9 mouse cellular contexts compared by ENCODE assay signal in the genomic region with DNA sequence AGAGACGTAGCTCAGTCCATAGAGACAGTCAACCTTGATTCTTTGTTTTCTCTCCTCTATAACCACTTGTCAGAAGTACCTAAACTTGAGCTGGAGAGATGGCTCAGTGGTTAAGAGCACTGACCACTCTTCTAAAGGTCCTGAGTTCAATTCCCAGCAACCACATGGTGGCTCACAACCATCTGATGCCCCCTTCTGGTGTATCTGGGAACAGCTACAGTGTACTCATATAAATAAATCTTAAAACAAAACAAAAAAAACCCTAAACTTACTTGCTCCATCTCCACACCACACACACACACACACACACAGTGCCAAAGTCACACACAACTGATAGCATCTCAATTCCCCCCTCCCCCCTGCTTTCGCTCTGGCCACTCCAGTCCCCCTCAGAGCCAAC. TPM values are rescaled to one million over a fixed set of nuclear protein-coding genes. Genes with fewer than 3 reads are reported as not detected.
DNase-seq lines count a peak whose midpoint lies in the region; ATAC-seq and TF ChIP-seq lines count a peak whose summit lies in the region.
"Had no signal": no experiment of that assay in that cellular context is flagged by ENCODE, and none has a peak within 500 bp of the region (broad histone marks: within the 10 kb centered on the region; RNA-seq: fewer than 3 reads in every experiment).

No protein-coding gene starts in this region.

- no peak overlapping the region for H3K27ac ChIP-seq in kidney, postnatal 0 days
- no peak overlapping the region for H3K27ac ChIP-seq in kidney, adult 2 months (ENCODE audit: insufficient read depth, low read depth, low read length)
- no peak overlapping the region for H3K27ac ChIP-seq in hindbrain, embryonic 12.5 days
- no peak overlapping the region for H3K27ac ChIP-seq in midbrain, embryonic 15.5 days

- H3K4me2 ChIP-seq in kidney, postnatal 0 days (ENCODE audit: low read length): peak overlapping the region; percentile 97
- H3K4me2 ChIP-seq in hindbrain, embryonic 12.5 days (replicated peaks): peak overlapping the region; percentile 89
- H3K4me2 ChIP-seq in midbrain, embryonic 15.5 days: peak overlapping the region; percentile 92; the same call in 1 of the 2 replicates

- TF ChIP-seq POLR2A in kidney, adult 2 months (IDR thresholded peaks at IDR 0.05; ENCODE audit: low read depth, low read length): no peak

- 78% methylated on average over 2 of the region's 2 CpGs for WGBS in kidney, postnatal 0 days
- 87% methylated on average over 2 of the region's 2 CpGs for WGBS in kidney, adult 2 months
- 86% methylated on average over 2 of the region's 2 CpGs for WGBS in hindbrain, embryonic 12.5 days
- WGBS in midbrain, embryonic 15.5 days: 82% methylated on average over 2 of the region's 2 CpGs

- no peaks in the 10 kb centered on the region for H3K36me3 ChIP-seq in kidney, postnatal 0 days (ENCODE audit: insufficient read depth, low read length)
- H3K36me3 ChIP-seq in kidney, adult 2 months (ENCODE audit: control insufficient read depth, insufficient read depth, low read length): no peaks in the 10 kb centered on the region
- H3K36me3 ChIP-seq in hindbrain, embryonic 12.5 days: peaks cover 7% of the 10 kb centered on the region; the same call in 1 of the 2 replicates
- H3K36me3 ChIP-seq in midbrain, embryonic 15.5 days (replicated peaks): 0 out of 2 replicates have a peak, but pooled peaks cover 5% of the 10 kb centered on the region

- no peak for DNase-seq in kidney, postnatal 0 days (ENCODE audit: low spot score)
- DNase-seq in kidney, adult 2 months: no peak
- DNase-seq in R1 (ENCODE audit: low read depth, low spot score): peak; percentile 32
- no peak for DNase-seq in left cerebral cortex, adult 18-20 months (ENCODE audit: low spot score in 2 of 2)
- no peak for DNase-seq in urinary bladder, postnatal 25 days (ENCODE audit: low spot score)
- DNase-seq in Muller cell, postnatal 12 days (ENCODE audit: inconsistent ontology term): no peak
- DNase-seq: lung, adult 2 months had no signal

- H3K4me3 ChIP-seq in kidney, postnatal 0 days (replicated peaks; ENCODE audit: low read depth, low read length): peak overlapping the region; percentile 73; the same call in 1 of the 2 replicates
- no peak overlapping the region for H3K4me3 ChIP-seq in kidney, adult 2 months (ENCODE audit: insufficient read depth, low read depth, low read length)
- H3K4me3 ChIP-seq in hindbrain, embryonic 12.5 days: peak overlapping the region; percentile 66
- no peak overlapping the region for H3K4me3 ChIP-seq in midbrain, embryonic 15.5 days

- no peak overlapping the region for H3K9ac ChIP-seq in kidney, postnatal 0 days (ENCODE audit: low read depth, low read length)
- peak overlapping the region; percentile 57; the same call in 1 of the 2 replicates for H3K9ac ChIP-seq in hindbrain, embryonic 12.5 days
- H3K9ac ChIP-seq in midbrain, embryonic 15.5 days: no peak overlapping the region

- TF ChIP-seq CTCF in kidney, postnatal 0 days (IDR thresholded peaks at IDR 0.05; ENCODE audit: low read depth): peak; percentile 34; the same call in 1 of the 2 replicates
- TF ChIP-seq CTCF in kidney, adult 2 months (conservative IDR thresholded peaks at IDR 0.05; ENCODE audit: insufficient read depth, insufficient read length, low read depth, low read length): no peak

- H3K27me3 ChIP-seq in kidney, postnatal 0 days (ENCODE audit: insufficient read depth, low read length): no peaks in the 10 kb centered on the region
- H3K27me3 ChIP-seq in kidney, adult 2 months (replicated peaks; ENCODE audit: control insufficient read depth, insufficient read depth, low read length): no peaks in the 10 kb centered on the region
- no peaks in the 10 kb centered on the region for H3K27me3 ChIP-seq in hindbrain, embryonic 12.5 days
- H3K27me3 ChIP-seq in midbrain, embryonic 15.5 days (replicated peaks): no peaks in the 10 kb centered on the region

- no peaks in the 10 kb centered on the region for H3K9me3 ChIP-seq in kidney, postnatal 0 days (replicated peaks; ENCODE audit: low read length)
- H3K9me3 ChIP-seq in hindbrain, embryonic 12.5 days (replicated peaks): no peaks in the 10 kb centered on the region
- H3K9me3 ChIP-seq in midbrain, embryonic 15.5 days: no peaks in the 10 kb centered on the region

- ATAC-seq in kidney, postnatal 0 days (replicated peaks; ENCODE audit: low FRiP score, low read depth): no peak
- no peak for ATAC-seq in hindbrain, embryonic 12.5 days (ENCODE audit: low FRiP score)
- no peak for ATAC-seq in midbrain, embryonic 15.5 days (replicated peaks)

- H3K4me1 ChIP-seq in kidney, postnatal 0 days (replicated peaks; ENCODE audit: insufficient read depth, low read length): peaks cover 6% of the 10 kb centered on the region; the same call in 1 of the 2 replicates
- H3K4me1 ChIP-seq in kidney, adult 2 months (ENCODE audit: control insufficient read depth, insufficient read depth, low read length): peaks cover 6% of the 10 kb centered on the region; the same call in 1 of the 2 replicates
- H3K4me1 ChIP-seq in hindbrain, embryonic 12.5 days: peaks cover 23% of the 10 kb centered on the region
- H3K4me1 ChIP-seq in midbrain, embryonic 15.5 days: peaks cover 22% of the 10 kb centered on the region

RNA-seq across cellular contexts. Expression of gene Rad51ap1, which starts 1.3 kb away (rescaled TPM):
- polyA plus RNA-seq in kidney, postnatal 0 days (2015; fragmentation: Nextera tagmentation; extraction: Ambion mirVana): 26.4 and 34.9 TPM in 2 replicates
- 0.54 and 0.75 TPM in 2 replicates for polyA plus RNA-seq in kidney, adult 2 months (2012; rRNA removed)
- polyA plus RNA-seq in hindbrain, embryonic 12.5 days (2016; fragmentation: Nextera tagmentation; extraction: Ambion mirVana): 42.6 and 45.1 TPM in 2 replicates
- polyA plus RNA-seq in midbrain, embryonic 15.5 days (2015; fragmentation: Nextera tagmentation; extraction: Ambion mirVana): 14.2 and 14.6 TPM in 2 replicates
- 1 to 10 TPM; 1.1 to 3.1 TPM for total RNA-seq in left cerebral cortex, adult 18-20 months (2021)

RNA-seq across cellular contexts. Expression of gene D6Wsu163e, which starts 1.7 kb away (rescaled TPM):
- 17.8 and 18.7 TPM in 2 replicates for polyA plus RNA-seq in kidney, postnatal 0 days (2015; fragmentation: Nextera tagmentation; extraction: Ambion mirVana)
- polyA plus RNA-seq in kidney, adult 2 months (2012; rRNA removed): 5.9 and 8.7 TPM in 2 replicates
- 19.1 and 20.5 TPM in 2 replicates for polyA plus RNA-seq in hindbrain, embryonic 12.5 days (2016; fragmentation: Nextera tagmentation; extraction: Ambion mirVana)
- 29.2 and 30.5 TPM in 2 replicates for polyA plus RNA-seq in midbrain, embryonic 15.5 days (2015; fragmentation: Nextera tagmentation; extraction: Ambion mirVana)
- total RNA-seq in left cerebral cortex, adult 18-20 months (2021): 10 to 100 TPM; 47.2 to 47.4 TPM

RNA-seq across cellular contexts. Expression of gene Dyrk4, which starts 16.4 kb away (rescaled TPM):
- not detected in 2 replicates for polyA plus RNA-seq in kidney, postnatal 0 days (2015; fragmentation: Nextera tagmentation; extraction: Ambion mirVana)
- not detected in 2 replicates for polyA plus RNA-seq in kidney, adult 2 months (2012; rRNA removed)
- 0.30 TPM in 1 of 2 replicates, not detected in the other for polyA plus RNA-seq in hindbrain, embryonic 12.5 days (2016; fragmentation: Nextera tagmentation; extraction: Ambion mirVana)
- polyA plus RNA-seq in midbrain, embryonic 15.5 days (2015; fragmentation: Nextera tagmentation; extraction: Ambion mirVana): not detected in 2 replicates
- total RNA-seq in left cerebral cortex, adult 18-20 months (2021): under 1 TPM in 1 of 2 experiments, not detected in 1; 0.23 TPM

Comparison
In these comparisons a context has a peak if more than half of its experiments do, and no peak if none do; other contexts are left out.
1. H3K4me3 ChIP-seq: peak in kidney, postnatal 0 days (single experiment) and hindbrain, embryonic 12.5 days (single experiment); none in kidney, adult 2 months (single experiment) and midbrain, embryonic 15.5 days (single experiment).
2. Peak in every context shown above with its lines, with median percentiles within 50 percentile points of each other: H3K4me2 ChIP-seq.